Mouse (Mus musculus) MEL (cell line): ENCODE measurements around the gene Wnt10a. TPM values are rescaled to one million over a fixed set of nuclear protein-coding genes. Genes with fewer than 3 reads are reported as not detected.
A peak's percentile ranks its signal among the peaks of the same experiment; 100 is the strongest.

Experiments used
- DNase-seq: peaks from one replicate; pipeline ENCODE4 v3.0.0; 2011; ENCODE audit warnings: low read depth, low spot score
- H3K27ac ChIP-seq: 2 replicates; pipeline ENCODE4 v1.5.1; 2012; ENCODE audit warnings: low read depth, mild to moderate bottlenecking, control low read depth, low read length, moderate library complexity; ENCODE audit not compliant: control insufficient read depth
- H3K27me3 ChIP-seq, 2 experiments: fragments of 150-350 bp in 1 of 2; sonication (generic) in 1 of 2; 2 replicates each; pipeline ENCODE4 v1.6.1; 2012; ENCODE audit warnings: low read length in 2 of 2, mild to moderate bottlenecking in 2 of 2, improper control_type of control experiment in 1 of 2, moderate library complexity in 1 of 2; ENCODE audit not compliant: insufficient read depth in 2 of 2, control insufficient read depth in 1 of 2
- H3K36me3 ChIP-seq, 2 experiments: 2 replicates each; pipeline ENCODE4 v1.6.1; 2012 to 2014; ENCODE audit warnings: low read length in 2 of 2, improper control_type of control experiment in 1 of 2, inconsistent platforms in 1 of 2, mild to moderate bottlenecking in 1 of 2; ENCODE audit not compliant: insufficient read depth in 2 of 2, control insufficient read depth in 1 of 2
- H3K4me1 ChIP-seq, 2 experiments: fragments of 150-350 bp in 1 of 2; sonication (generic) in 1 of 2; 2 replicates each; pipeline ENCODE4 v1.6.1; 2012; ENCODE audit warnings: low read length in 2 of 2, improper control_type of control experiment in 1 of 2, mild to moderate bottlenecking in 1 of 2; ENCODE audit not compliant: insufficient read depth in 2 of 2, control insufficient read depth in 1 of 2
- H3K4me3 ChIP-seq, 2 experiments: fragments of 150-350 bp in 1 of 2; sonication (generic) in 1 of 2; 2 replicates each; pipeline ENCODE4 v1.5.1; 2012; ENCODE audit warnings: low read depth in 2 of 2, low read length in 2 of 2, mild to moderate bottlenecking in 2 of 2, moderate library complexity in 2 of 2, control low read depth in 1 of 2, improper control_type of control experiment in 1 of 2; ENCODE audit not compliant: control insufficient read depth in 1 of 2, insufficient read depth in 1 of 2
- H3K79me2 ChIP-seq: 2 replicates; pipeline ENCODE4 v1.6.1; 2012; ENCODE audit warnings: mild to moderate bottlenecking, low read length, moderate library complexity; ENCODE audit not compliant: control insufficient read depth, poor library complexity, insufficient read depth
- H3K9ac ChIP-seq: 2 replicates; pipeline ENCODE4 v1.6.1; 2012; ENCODE audit warnings: low read depth, mild to moderate bottlenecking, control low read depth, low read length, moderate library complexity; ENCODE audit not compliant: control insufficient read depth, poor library complexity, severe bottlenecking
- H3K9me3 ChIP-seq: fragments of 150-350 bp; sonication (generic); replicated peaks from 2 replicates; pipeline ENCODE4 v1.6.1; 2012; ENCODE audit warnings: mild to moderate bottlenecking, low read length, improper control_type of control experiment, moderate library complexity; ENCODE audit not compliant: insufficient read depth
- CTCF ChIP-seq, 3 experiments: IDR thresholded peaks in 2 of 3; conservative IDR thresholded peaks in 1 of 3; 2 replicates each; pipeline ENCODE4 v1.5.1; 2011 to 2012; ENCODE audit warnings: low read length in 3 of 3, low read depth in 2 of 3, mild to moderate bottlenecking in 2 of 3, improper control_type of control experiment in 1 of 3, inconsistent platforms in 1 of 3, mixed read lengths in 1 of 3, moderate library complexity in 1 of 3; ENCODE audit not compliant: control insufficient read depth in 1 of 3, insufficient read depth in 1 of 3, poor library complexity in 1 of 3, severe bottlenecking in 1 of 3
- E2F4 ChIP-seq: IDR thresholded peaks from 2 replicates; pipeline ENCODE4 v1.6.1; 2011; ENCODE audit warnings: low read depth, low read length, improper control_type of control experiment, borderline replicate concordance
- ELF1 ChIP-seq: IDR thresholded peaks from 2 replicates; pipeline ENCODE4 v1.6.1; 2014; ENCODE audit warnings: low read depth, mild to moderate bottlenecking, inconsistent platforms, low read length, improper control_type of control experiment, moderate library complexity
- EP300 ChIP-seq, 2 experiments: IDR thresholded peaks; 2 replicates each; pipeline ENCODE4 v1.6.1; 2011; ENCODE audit warnings: improper control_type of control experiment in 2 of 2, low read length in 2 of 2, low read depth in 1 of 2, mild to moderate bottlenecking in 1 of 2
- GATA1 ChIP-seq: IDR thresholded peaks from 2 replicates; pipeline ENCODE4 v1.6.1; 2011; ENCODE audit warnings: low read depth, low read length, improper control_type of control experiment
- MAX ChIP-seq: IDR thresholded peaks from 2 replicates; pipeline ENCODE4 v1.6.1; 2011; ENCODE audit warnings: low read length, improper control_type of control experiment
- MEF2A ChIP-seq: IDR thresholded peaks from 2 replicates; pipeline ENCODE4 v1.6.1; 2014; ENCODE audit warnings: low read depth, mild to moderate bottlenecking, inconsistent platforms, low read length, improper control_type of control experiment; ENCODE audit not compliant: poor library complexity, insufficient replicate concordance, severe bottlenecking; ENCODE audit errors: extremely low read depth
- MXI1 ChIP-seq: IDR thresholded peaks from 2 replicates; pipeline ENCODE4 v1.6.1; 2011; ENCODE audit warnings: mild to moderate bottlenecking, low read depth, low read length, improper control_type of control experiment
- MYB ChIP-seq: IDR thresholded peaks from 2 replicates; pipeline ENCODE4 v1.6.1; 2011; ENCODE audit warnings: mild to moderate bottlenecking, low read depth, low read length, improper control_type of control experiment
- MYC ChIP-seq: IDR thresholded peaks from 2 replicates; pipeline ENCODE4 v1.6.1; 2011; ENCODE audit warnings: low read depth, mild to moderate bottlenecking, low read length, improper control_type of control experiment, moderate library complexity
- SIN3A ChIP-seq: IDR thresholded peaks from 2 replicates; pipeline ENCODE4 v1.6.1; 2012; ENCODE audit warnings: low read length, improper control_type of control experiment, inconsistent platforms
- TBP ChIP-seq: IDR thresholded peaks from 2 replicates; pipeline ENCODE4 v1.8.0; 2011; ENCODE audit warnings: low read depth, low read length, improper control_type of control experiment
- UBTF ChIP-seq: IDR thresholded peaks from 2 replicates; pipeline ENCODE4 v1.6.1; 2012; ENCODE audit warnings: low read depth, mild to moderate bottlenecking, inconsistent platforms, low read length, improper control_type of control experiment, moderate library complexity, borderline replicate concordance; ENCODE audit not compliant: insufficient read depth
- ZKSCAN1 ChIP-seq: IDR thresholded peaks from 2 replicates; pipeline ENCODE4 v1.6.1; 2012; ENCODE audit warnings: low read depth, mild to moderate bottlenecking, inconsistent platforms, low read length, improper control_type of control experiment, moderate library complexity
- ZNF384 ChIP-seq: IDR thresholded peaks from 2 replicates; pipeline ENCODE4 v1.6.1; 2012; ENCODE audit warnings: low read depth, mild to moderate bottlenecking, inconsistent platforms, low read length, improper control_type of control experiment
- polyA plus RNA-seq, 2 experiments: library from polyadenylated mRNA; stranded (reverse) in 1 of 2; unstranded in 1 of 2; fragments of >175 nt in 1 of 2; fragments of >200 nt in 1 of 2; gene quantifications; 2 replicates each; pipeline versions ENCODE4 v1.2.1 to v1.2.4; 2012; ENCODE audit warnings: low replicate concordance in 2 of 2, low read depth in 1 of 2; ENCODE audit not compliant: insufficient read length in 2 of 2, insufficient read depth in 1 of 2, missing spikeins in 1 of 2
- total RNA-seq: library from RNA; depleted of rRNA; stranded (reverse); fragments of 300-350 nt; gene quantifications from 2 replicates; pipeline ENCODE4 v1.2.3, GENCODE M21; 2012

The Wnt10a gene
- total and polyA plus RNA-seq, 3 experiments, result not detected

DNA sequence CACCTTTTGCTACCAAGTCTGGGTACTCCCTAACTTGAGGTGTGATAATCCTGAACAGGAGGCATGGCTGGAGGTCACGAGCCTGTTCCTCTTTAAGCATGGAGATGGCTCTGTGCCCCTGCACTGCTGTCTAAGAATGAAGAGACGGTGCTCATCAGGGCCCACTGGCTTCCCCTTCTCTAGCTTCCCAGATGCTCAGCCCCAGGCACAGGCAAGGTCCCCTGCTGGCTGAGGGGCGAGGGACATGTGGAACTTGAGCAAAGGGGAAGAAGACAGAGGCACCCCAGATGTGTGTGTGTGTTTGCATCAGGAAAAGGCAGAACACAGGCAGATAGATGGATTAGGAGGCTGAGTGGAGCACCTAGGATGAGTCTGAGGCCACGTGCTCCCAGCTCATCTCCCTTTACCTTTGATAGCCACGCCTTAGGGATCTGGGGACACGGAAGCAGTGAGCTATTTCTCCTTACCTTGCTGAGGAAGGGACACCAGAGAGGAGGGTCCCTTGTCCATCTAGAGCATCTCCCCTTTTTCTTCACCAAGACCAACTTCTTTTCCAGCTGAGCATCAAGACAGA, 2.6 kb upstream of the Wnt10a start:
- Histone ChIP-seq H3K4me3 (no peak overlapping the region), H3K9ac (no peak overlapping the region), H3K27ac (no peak overlapping the region), H3K36me3 (no peaks in the 10 kb centered on the region), H3K4me1 (no peaks in the 10 kb centered on the region), H3K27me3 (no peaks in the 10 kb centered on the region), H3K9me3 (no peaks in the 10 kb centered on the region), H3K79me2 (no peaks in the 10 kb centered on the region)
- TF ChIP-seq UBTF (no peak), MXI1 (no peak), CTCF (IDR thresholded peaks at IDR 0.05 in 2 of 3, conservative IDR thresholded peaks at IDR 0.05 in 1 of 3; ENCODE audit: control insufficient read depth in 1 of 3, insufficient read depth in 1 of 3, low read depth in 2 of 3, low read length in 3 of 3, poor library complexity in 1 of 3, severe bottlenecking in 1 of 3) (0 out of 6 replicates have a peak, but pooled peaks of 1 of the 3 experiments have one; percentile 1)
- DNase-seq, result peak; percentile 26

DNA sequence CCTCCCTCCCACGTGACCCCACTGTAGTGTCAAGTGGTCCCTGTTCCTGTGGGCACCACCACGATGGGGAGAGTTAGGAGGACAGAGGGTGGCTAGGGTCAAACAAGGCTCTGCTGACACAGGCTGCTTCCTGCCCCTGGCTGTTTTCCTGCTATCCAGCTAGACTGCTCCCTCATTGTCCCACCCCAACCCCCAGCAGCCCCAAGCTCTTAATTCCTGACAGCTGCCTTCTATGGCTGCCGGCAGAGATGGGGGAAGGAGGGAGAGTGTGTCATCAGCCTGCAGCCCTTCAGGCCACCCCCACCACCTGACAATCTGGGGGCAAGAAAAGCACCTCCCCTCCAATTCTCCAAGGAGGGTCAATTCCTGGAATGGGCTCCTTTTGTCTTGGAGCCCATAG, 1.2 kb upstream of the Wnt10a start:
- Histone ChIP-seq H3K79me2 (no peaks in the 10 kb centered on the region), H3K4me3 (no peak overlapping the region), H3K4me1 (no peaks in the 10 kb centered on the region), H3K9ac (no peak overlapping the region), H3K36me3 (no peaks in the 10 kb centered on the region), H3K27ac (no peak overlapping the region), H3K9me3 (no peaks in the 10 kb centered on the region), H3K27me3 (no peaks in the 10 kb centered on the region)
- TF ChIP-seq TBP (no peak), MEF2A (no peak), MYB (no peak), ELF1 (no peak), MAX (no peak), EP300 (IDR thresholded peaks at IDR 0.05; ENCODE audit: low read depth in 1 of 2, low read length in 2 of 2) (no peak), GATA1 (no peak), MXI1 (no peak), ZKSCAN1 (no peak), E2F4 (no peak), ZNF384 (no peak), MYC (no peak), SIN3A (no peak)
- no peak for DNase-seq
